Mouse (Mus musculus): ENCODE data around the gene Ets1.

- TF ChIP-seq CTCF (IDR thresholded peaks at IDR 0.05; ENCODE audit: low read depth) (no peak), EP300 (IDR thresholded peaks at IDR 0.05; ENCODE audit: low read depth) (no peak)
These were observed 59.0 kb downstream of the Ets1 start for GRCm38 (mm10) chr9:32694916-32695490.
